Mouse (Mus musculus) midbrain, embryonic 12.5 days (tissue): ENCODE results near the gene Golt1b. TPM values are rescaled to one million over a fixed set of nuclear protein-coding genes. Genes with fewer than 3 reads are reported as not detected.
A peak's percentile ranks its signal among the peaks of the same experiment; 100 is the strongest.

Experiments used
- ATAC-seq: fragments of 200-750 bp; cut with Nextera tagmentation; 2 replicates; pipeline ENCODE4 v1.8.0; 2017; ENCODE audit warnings: low read depth, moderate TSS enrichment, moderate library complexity; ENCODE audit not compliant: low FRiP score
- H3K27ac ChIP-seq: fragments of 300-500 bp; sonication (generic); replicated peaks from 2 replicates; pipeline ENCODE4 v1.5.1; 2016; ENCODE audit warnings: mild to moderate bottlenecking
- H3K27me3 ChIP-seq: fragments of 300-500 bp; sonication (generic); 2 replicates; pipeline ENCODE4 v1.6.1; 2016; ENCODE audit warnings: mild to moderate bottlenecking
- H3K36me3 ChIP-seq: fragments of 300-500 bp; sonication (generic); 2 replicates; pipeline ENCODE4 v1.6.1; 2016
- H3K4me1 ChIP-seq: fragments of 300-500 bp; sonication (generic); 2 replicates; pipeline ENCODE4 v1.6.1; 2016
- H3K4me2 ChIP-seq: fragments of 300-500 bp; sonication (generic); replicated peaks from 2 replicates; pipeline ENCODE4 v1.6.1; 2016; ENCODE audit warnings: mild to moderate bottlenecking, moderate library complexity
- H3K4me3 ChIP-seq: fragments of 300-500 bp; sonication (generic); 2 replicates; pipeline ENCODE4 v1.5.1; 2016; ENCODE audit warnings: mild to moderate bottlenecking
- H3K9ac ChIP-seq: fragments of 300-500 bp; sonication (generic); replicated peaks from 2 replicates; pipeline ENCODE4 v1.6.1; 2016; ENCODE audit warnings: mild to moderate bottlenecking, moderate library complexity
- H3K9me3 ChIP-seq: fragments of 300-500 bp; sonication (generic); 2 replicates; pipeline ENCODE4 v1.6.1; 2016; ENCODE audit warnings: mild to moderate bottlenecking
- WGBS: fragments of 180-500 bp; shearing (Covaris S2); methylation state at CpG from one replicate; pipeline ENCODE4 v1.1.7; 2016; 5-methylcytosine and 5-hydroxymethylcytosine counted together
- polyA plus RNA-seq: library from polyadenylated mRNA; unstranded; fragments of >200 nt; fragmentation: Nextera tagmentation; extraction: Ambion mirVana; gene quantifications from 2 replicates; pipeline ENCODE4 v1.2.1, GENCODE M21; 2016

Gene Golt1b
- polyA plus RNA-seq, 1 experiment from 2014 or later, result 97.5 TPM

DNA sequence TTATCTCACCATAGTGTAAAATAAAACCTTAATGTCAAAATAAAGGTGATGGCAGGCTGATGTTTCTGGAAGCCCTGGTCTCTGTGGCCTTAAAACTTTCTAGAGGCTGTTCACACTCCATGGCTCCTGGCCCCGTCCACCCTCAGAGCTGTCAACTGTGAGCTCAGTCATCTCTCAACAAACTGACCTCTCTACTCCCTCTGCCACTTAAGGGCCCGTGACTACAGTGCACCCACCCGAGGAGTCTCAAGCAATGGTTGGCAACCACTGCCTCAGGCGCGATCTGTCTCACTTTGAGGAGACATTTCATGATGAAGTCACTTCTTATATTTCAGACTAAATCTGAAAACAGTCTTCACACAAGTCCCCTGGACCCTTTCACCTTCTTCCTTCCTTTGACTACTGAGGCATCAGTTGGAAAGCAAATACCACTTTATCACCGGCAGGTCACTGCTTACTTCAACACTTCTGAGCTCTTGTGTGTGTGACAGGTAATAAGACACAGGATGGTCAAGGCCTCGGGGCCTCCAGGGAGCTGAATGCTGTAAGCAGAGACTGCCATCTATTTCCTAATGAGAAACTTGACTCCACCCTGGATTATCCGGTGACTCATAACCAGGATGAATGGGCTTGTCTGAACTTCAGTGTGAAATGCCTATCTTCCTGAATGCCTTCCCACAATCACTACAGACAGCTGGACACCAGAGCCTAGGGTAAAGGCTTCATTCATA is 21.1 kb upstream of the Golt1b start:
- Histone ChIP-seq H3K4me2 (no peak overlapping the region), H3K4me3 (no peak overlapping the region), H3K27me3 (no peaks in the 10 kb centered on the region), H3K9me3 (no peaks in the 10 kb centered on the region), H3K9ac (no peak overlapping the region), H3K27ac (no peak overlapping the region), H3K4me1 (no peaks in the 10 kb centered on the region), H3K36me3 (peaks cover 79% of the 10 kb centered on the region)
- ATAC-seq, result no peak
- WGBS, result 92% methylated on average over 8 of the region's 8 CpGs

DNA sequence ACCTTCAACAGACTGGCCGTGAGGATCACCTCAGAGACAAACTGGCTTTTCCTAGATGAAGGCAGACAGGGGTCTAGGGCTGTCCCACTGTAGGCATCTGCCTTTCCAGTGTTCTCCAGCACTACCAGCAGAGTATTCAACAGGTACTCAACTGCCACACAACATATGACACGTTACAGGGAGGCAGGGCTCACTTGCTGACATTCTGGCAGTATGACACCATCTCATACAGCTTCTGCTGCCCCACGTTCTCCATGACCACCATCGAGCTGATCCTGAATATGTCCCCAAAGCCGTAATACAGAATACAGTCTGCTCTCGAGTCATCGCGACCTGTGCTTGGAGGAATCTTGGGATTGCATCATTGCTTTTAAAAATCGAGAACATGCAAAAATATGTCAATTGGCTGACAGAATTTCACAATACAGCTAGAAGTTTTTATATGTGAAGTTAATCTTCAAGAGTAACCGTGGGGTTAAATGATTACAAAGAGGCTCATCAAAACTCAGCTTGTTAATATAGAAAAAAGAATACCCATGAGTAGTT is 20.5 kb upstream of the Golt1b start:
- no peaks in the 10 kb centered on the region for H3K9me3 ChIP-seq
- no peak for ATAC-seq
- H3K4me3 ChIP-seq, result no peak overlapping the region
- no peak overlapping the region for H3K4me2 ChIP-seq
- no peak overlapping the region for H3K9ac ChIP-seq
- H3K27ac ChIP-seq, result no peak overlapping the region
- peaks cover 75% of the 10 kb centered on the region for H3K36me3 ChIP-seq
- no peaks in the 10 kb centered on the region for H3K27me3 ChIP-seq
- no peaks in the 10 kb centered on the region for H3K4me1 ChIP-seq
- WGBS, result 93% methylated on average over 10 of the region's 10 CpGs

DNA sequence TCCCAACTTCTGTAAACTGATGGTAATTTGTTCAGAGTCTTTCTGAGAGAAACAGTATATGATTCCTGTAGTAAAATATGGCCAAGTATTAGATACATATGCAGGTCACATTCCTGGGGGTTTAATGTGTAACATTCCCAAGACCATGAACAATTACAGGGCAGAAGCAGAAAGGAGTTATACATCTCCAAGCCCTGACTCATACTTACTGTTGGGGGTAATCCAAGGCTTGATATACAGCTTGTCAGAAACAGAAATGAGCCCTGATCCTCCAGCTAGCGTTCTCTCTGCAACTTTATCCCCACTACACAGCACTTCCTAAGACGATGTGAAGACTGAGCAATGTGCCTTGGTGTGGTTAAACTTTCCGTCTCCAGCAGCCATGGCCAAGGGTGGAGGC is 19.5 kb upstream of the Golt1b start:
- H3K27me3 ChIP-seq, result no peaks in the 10 kb centered on the region
- H3K9me3 ChIP-seq, result no peaks in the 10 kb centered on the region
- peaks cover 77% of the 10 kb centered on the region for H3K36me3 ChIP-seq
- no peak overlapping the region for H3K9ac ChIP-seq
- H3K4me3 ChIP-seq, result no peak overlapping the region
- no peak overlapping the region for H3K4me2 ChIP-seq
- 89% methylated on average over 3 of the region's 3 CpGs for WGBS
- H3K4me1 ChIP-seq, result no peaks in the 10 kb centered on the region
- H3K27ac ChIP-seq, result no peak overlapping the region
- ATAC-seq, result no peak

DNA sequence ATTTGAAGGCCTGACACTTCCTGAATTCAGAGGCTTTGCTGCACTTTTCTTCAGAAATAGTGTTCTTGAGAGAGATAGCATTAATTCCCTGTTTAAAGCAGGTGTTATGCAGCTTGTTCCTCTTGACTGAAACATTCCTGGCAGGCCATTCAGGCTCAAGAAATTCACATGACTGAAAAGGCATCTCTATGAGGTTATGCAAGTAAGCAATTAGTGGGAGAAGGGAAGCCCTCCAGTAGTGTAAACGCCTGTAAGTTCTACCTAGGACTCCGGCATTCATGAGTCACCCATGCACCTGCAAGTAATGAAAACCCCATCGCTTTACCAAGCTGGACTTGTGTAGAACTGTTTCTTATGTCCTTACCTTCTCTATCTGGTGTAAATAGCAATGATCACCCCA is 17.5 kb upstream of the Golt1b start:
- Histone ChIP-seq H3K27ac (no peak overlapping the region), H3K4me3 (no peak overlapping the region), H3K27me3 (no peaks in the 10 kb centered on the region), H3K4me2 (no peak overlapping the region), H3K9me3 (no peaks in the 10 kb centered on the region), H3K4me1 (no peaks in the 10 kb centered on the region), H3K36me3 (peaks cover 72% of the 10 kb centered on the region), H3K9ac (no peak overlapping the region)
- WGBS, result 93% methylated on average over 3 of the region's 3 CpGs
- ATAC-seq, result no peak

DNA sequence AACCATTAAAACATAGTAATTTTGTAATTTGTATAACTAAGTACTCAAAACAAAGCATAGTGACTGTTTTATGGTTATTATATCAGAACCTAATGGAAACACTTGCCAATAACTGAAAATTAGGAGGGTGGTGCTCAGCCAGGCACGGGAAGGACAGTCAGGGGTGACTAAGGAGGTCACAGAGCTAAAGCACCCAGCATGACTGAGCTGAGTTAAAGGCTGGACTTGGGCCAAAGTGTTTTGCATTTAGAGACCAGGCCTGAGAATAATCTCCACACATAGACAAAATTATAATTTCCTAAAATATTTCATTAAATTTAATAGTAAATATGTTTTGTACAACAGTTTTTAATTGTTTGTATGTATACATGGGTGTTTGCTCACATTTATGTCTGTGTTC is 9.9 kb upstream of the Golt1b start:
- H3K4me1 ChIP-seq, result no peaks in the 10 kb centered on the region
- H3K27ac ChIP-seq, result no peak overlapping the region
- WGBS, result 87% methylated on average over 1 of the region's 1 CpGs
- H3K4me3 ChIP-seq, result no peak overlapping the region
- no peaks in the 10 kb centered on the region for H3K27me3 ChIP-seq
- no peaks in the 10 kb centered on the region for H3K9me3 ChIP-seq
- no peak overlapping the region for H3K9ac ChIP-seq
- no peak overlapping the region for H3K4me2 ChIP-seq
- no peak for ATAC-seq
- peaks cover 34% of the 10 kb centered on the region for H3K36me3 ChIP-seq

DNA sequence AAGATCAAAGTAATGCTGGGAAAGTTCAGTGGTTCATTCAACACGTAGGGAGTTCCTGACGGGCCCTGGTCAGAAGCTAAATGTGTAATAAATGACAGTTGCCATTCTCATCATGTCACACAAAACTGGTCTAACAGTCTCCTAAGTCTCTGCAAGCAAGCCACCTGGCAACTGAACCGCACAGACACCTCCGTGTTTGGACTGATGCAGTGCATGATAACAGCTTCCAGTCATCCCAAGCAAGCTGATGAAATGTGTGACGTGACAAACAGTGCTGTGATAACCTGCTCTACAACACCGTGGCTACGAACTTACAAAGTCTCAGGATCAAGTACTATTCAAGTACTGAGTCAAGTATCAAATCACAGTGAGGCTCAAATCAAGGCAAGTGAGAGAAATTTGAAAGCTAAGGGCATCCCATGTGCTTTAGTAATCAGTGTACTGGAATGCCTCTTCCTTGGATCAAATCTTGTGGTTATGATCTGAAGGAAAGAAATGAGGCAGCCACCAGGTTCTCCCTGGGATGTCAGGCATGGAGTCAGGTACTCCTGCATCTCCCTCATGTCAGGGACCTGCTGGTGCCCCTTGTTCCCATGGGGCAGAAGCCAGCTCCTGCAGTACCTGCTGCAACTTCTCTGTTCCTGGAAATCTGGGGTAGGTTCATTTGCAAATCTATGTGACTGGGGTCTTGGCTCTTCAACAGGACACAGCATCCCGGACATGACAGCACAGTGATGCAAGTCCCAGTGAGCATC is 8.3 kb upstream of the Golt1b start:
- no peak overlapping the region for H3K4me2 ChIP-seq
- H3K4me3 ChIP-seq, result no peak overlapping the region
- H3K9me3 ChIP-seq, result no peaks in the 10 kb centered on the region
- no peaks in the 10 kb centered on the region for H3K4me1 ChIP-seq
- H3K9ac ChIP-seq, result no peak overlapping the region
- H3K27me3 ChIP-seq, result no peaks in the 10 kb centered on the region
- ATAC-seq, result no peak
- H3K36me3 ChIP-seq, result peaks cover 28% of the 10 kb centered on the region
- H3K27ac ChIP-seq, result no peak overlapping the region
- 92% methylated on average over 8 of the region's 8 CpGs for WGBS

DNA sequence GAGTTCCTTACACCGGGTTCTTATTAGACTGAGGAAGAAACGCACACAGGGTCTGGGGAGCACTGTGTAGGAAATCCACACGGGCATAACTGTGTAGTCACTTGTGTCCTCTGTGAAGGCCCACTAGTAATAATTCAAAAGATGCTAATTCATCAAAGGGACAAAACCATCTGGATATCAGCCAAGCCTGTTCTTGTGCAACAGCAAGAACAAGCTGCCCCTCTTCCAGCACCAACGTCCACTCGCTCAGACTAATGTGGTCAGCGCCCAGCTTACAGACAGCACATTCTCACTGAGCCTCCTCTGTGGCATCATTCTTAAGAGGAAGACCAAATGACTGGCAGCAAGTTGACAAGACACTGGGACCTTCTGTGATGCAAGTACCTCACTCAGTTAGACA is 7.1 kb upstream of the Golt1b start:
- H3K9ac ChIP-seq, result no peak overlapping the region
- no peaks in the 10 kb centered on the region for H3K9me3 ChIP-seq
- no peak overlapping the region for H3K4me3 ChIP-seq
- peaks cover 17% of the 10 kb centered on the region for H3K36me3 ChIP-seq
- 92% methylated on average over 6 of the region's 6 CpGs for WGBS
- H3K27me3 ChIP-seq, result no peaks in the 10 kb centered on the region
- no peak for ATAC-seq
- no peak overlapping the region for H3K27ac ChIP-seq
- H3K4me2 ChIP-seq, result no peak overlapping the region
- H3K4me1 ChIP-seq, result no peaks in the 10 kb centered on the region

DNA sequence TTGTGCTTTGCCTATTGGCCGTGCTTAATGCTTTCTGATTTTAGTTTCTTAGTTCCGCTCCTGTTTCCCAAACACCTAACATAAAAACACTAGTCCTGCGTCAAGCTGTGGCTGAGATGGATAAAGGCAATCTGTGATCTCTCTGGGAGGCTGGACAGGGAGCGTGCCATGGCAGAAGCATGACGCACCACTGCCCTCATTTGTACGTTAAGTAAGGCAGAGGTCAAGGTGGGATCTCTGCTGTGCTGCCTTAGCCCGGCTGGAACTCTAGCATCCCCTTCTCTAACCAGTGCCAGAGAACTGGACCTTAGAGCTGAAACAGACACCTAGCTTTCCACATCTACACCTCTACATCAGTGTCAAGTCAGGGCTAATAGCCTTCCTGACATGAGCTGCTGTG is 5.4 kb upstream of the Golt1b start:
- Histone ChIP-seq H3K9ac (no peak overlapping the region), H3K4me2 (no peak overlapping the region), H3K9me3 (no peaks in the 10 kb centered on the region), H3K4me1 (peaks cover 5% of the 10 kb centered on the region; the same call in 1 of the 2 replicates), H3K27ac (no peak overlapping the region), H3K36me3 (peaks cover 1% of the 10 kb centered on the region), H3K27me3 (no peaks in the 10 kb centered on the region), H3K4me3 (no peak overlapping the region)
- WGBS, result 88% methylated on average over 7 of the region's 7 CpGs
- ATAC-seq, result no peak

DNA sequence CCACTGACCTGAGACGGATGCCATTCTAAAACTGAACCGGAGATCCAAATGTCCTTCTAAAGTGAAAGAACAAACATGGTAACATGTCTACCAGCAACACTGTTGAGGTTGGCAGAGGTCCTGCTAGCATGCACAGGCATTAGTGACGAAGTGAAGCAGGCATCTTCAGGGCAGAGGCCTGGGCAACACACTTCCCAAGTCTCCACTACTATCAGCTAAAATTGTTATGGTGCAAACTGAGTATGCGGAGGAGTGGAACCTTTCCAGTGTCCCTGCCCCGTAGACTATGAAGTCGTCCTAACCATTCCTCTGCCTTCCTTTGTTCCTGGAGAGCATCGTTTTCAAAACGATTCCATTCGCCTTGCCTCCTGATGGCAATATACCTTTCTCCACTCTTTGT is 2.5 kb upstream of the Golt1b start:
- Histone ChIP-seq H3K36me3 (no peaks in the 10 kb centered on the region), H3K27ac (no peak overlapping the region), H3K4me3 (no peak overlapping the region), H3K27me3 (no peaks in the 10 kb centered on the region), H3K4me1 (peaks cover 20% of the 10 kb centered on the region), H3K4me2 (no peak overlapping the region), H3K9me3 (no peaks in the 10 kb centered on the region), H3K9ac (no peak overlapping the region)
- no peak for ATAC-seq
- 91% methylated on average over 9 of the region's 9 CpGs for WGBS

DNA sequence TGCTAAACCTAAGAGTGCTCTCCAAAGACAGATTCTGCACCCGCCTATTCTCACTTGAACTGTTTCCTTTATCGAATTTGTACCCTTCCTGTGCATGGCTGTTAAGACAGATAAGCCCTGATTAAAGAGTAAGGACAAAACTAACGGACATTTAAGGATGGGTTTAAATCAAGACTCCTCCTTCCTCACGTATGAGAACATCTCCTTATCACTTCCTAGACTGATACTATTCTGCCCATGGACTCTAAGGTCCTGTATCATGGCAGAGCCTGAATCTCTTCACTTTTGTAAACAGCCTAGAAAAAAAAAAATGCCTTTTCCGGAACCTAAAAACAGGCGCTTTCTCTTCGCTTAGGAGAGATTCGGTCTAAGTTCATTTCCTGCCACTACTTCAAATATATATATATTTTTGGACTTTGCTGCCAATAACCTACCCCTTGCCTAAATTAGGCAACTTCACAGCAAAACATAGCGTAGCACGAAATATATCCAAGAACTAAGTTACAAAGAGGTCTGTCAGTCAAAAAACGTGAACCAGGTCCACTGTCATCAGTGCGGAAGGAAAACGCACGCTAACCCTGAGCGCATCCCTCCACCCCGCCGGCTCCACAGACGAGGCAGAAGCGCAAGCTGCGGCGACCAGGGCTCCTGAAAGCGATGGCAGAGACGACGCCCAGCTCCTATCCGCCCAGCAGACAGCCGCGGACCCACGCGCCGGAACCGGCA is 573 bp upstream of the Golt1b start:
- peak; percentile 84 for ATAC-seq
- 6% methylated on average over 31 of the region's 31 CpGs for WGBS
- Histone ChIP-seq H3K9ac (peak overlapping the region; percentile 54; the same call in 1 of the 2 replicates), H3K36me3 (0 out of 2 replicates have a peak, but pooled peaks cover 3% of the 10 kb centered on the region), H3K4me1 (peaks cover 20% of the 10 kb centered on the region), H3K9me3 (no peaks in the 10 kb centered on the region), H3K4me2 (peak overlapping the region; percentile 79), H3K27me3 (no peaks in the 10 kb centered on the region), H3K4me3 (peak overlapping the region; percentile 99), H3K27ac (no peak overlapping the region)

DNA sequence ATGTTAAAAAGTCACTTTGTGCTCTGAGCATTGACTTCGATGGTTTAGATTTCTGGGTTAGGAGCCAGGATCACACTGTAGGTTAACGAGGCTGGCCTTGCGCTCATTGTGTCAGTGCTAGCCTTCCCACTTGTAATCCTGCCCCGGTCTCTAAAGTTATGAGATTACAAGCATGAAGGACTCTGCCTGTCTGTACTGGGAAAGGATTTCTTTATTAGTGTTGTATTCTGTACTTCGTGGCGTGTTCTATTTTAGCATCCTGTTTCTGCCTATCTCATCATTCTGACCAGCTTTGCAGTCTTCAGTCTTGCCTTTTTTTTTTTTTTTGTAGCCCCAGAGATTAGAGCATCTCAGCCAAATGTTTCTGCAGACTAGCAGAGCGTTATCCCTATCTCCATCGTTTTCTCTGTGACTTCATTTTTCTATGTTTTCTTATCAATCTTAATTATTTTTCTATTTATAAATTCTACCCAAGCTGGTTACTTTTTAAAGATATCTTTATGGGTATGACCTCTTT is 792 bp downstream of the Golt1b start:
- peak overlapping the region; percentile 79 for H3K4me2 ChIP-seq
- 0 out of 2 replicates have a peak, but pooled peaks cover 3% of the 10 kb centered on the region for H3K36me3 ChIP-seq
- H3K27me3 ChIP-seq, result no peaks in the 10 kb centered on the region
- H3K4me3 ChIP-seq, result peak overlapping the region; percentile 99
- no peaks in the 10 kb centered on the region for H3K9me3 ChIP-seq
- H3K4me1 ChIP-seq, result peaks cover 20% of the 10 kb centered on the region
- H3K27ac ChIP-seq, result no peak overlapping the region
- no peak for ATAC-seq
- whole genome bisulfite sequencing, result 24% methylated on average over 8 of the region's 8 CpGs
- peak overlapping the region; percentile 88 for H3K9ac ChIP-seq
